Mouse (Mus musculus) urinary bladder, postnatal 14 days (tissue): Measurements from ENCODE around the gene Rasl10b.

Source experiments
- DNase-seq: peaks from one replicate; pipeline ENCODE4 v3.0.0; 2021; ENCODE audit warnings: low spot score

The Rasl10b gene

DNA sequence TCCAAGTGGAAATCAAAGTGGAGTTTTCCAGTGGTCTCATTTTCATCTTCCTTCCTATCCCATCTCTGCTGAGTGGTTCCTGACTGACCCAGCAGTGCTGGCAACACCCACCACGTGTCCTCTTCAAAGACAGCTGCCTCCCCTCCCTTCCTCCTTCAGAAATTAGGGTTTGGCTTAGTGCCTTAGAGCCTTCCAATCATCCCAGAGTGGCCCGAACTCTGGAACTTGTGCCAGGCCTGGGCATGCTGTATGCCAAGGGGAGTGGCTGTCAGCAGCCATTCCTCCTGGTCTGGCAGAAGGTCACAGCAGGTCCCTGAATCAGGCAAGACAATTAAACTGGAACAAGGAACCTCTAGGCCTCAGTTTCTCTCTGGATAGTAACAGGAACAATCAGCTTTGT lies 57.0 kb downstream of the Rasl10b start:
- peak; percentile 47 for DNase-seq

DNA sequence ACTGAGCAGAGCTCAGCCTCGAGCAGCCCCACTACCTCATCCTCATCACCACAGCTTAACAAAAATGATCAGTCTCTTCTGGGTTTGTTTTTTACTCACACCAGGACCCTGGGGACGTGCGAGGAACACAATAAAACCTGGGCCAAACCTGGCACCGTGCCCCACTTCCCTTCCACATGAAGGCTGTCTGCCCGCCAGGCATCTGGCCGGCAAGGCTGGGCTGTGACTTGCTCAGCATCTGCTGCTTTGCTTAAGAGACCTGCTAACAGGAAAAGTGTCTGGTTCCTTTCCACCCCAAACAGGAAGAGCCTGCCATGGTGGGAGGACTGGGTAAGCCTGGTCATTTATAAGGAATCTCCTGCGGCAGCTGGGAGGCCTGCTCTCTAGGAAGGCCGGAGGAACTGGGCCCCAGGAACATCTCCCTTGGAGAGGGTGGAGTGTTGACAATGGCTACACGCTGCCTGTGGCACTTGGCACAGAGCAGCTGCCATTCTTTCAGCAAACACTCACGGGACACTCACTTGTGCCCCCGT lies 58.2 kb downstream of the Rasl10b start:
- peak; percentile 52 for DNase-seq

- DNase-seq, result no peak
Measured at GRCm38 (mm10) chr11:83468765-83469164, 59.8 kb downstream of the Rasl10b start.
